Comparison of ENCODE assay signal across 11 mouse cellular contexts in the genomic region with DNA sequence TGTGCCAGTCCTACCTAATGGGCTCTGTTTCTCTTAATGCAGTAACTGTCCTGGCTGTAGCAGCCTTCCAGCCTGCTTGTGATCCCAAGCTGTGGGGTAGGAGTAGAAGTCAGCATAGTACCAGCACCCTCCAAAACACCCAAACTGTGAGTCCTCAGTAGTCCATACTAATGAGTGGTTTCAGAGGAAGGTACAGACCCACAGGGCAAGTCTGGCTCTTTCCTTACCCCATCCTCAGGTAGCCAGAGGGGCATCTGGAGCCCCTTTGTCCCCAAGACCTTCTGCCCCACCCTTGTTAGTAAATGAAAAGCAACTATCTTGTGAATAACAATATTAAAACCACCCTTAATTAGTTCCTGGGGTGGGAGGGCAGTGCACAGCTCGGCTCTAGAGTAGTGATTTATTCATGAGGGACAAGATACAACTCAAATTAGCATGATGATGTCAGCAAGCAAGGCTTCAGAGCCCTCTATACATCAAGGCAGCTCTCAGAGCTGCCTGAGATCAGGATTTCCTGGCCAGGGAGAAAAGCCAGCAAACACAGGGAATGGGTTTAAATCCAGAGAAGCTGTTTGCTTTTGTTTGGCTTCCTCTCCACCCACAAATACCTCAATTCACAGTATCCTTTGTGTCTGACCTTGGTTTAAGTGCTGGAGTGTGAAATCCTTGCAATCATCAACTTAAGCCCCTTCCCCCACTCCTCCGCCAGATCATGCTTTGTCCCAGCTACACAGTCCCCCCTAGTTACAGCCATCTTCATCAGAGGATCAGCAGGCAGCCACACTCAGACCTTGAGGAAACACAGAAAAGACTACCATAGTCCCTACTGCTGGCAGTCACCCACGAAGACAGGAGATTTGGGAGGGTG.
DNase-seq lines count a peak whose midpoint lies in the region; ATAC-seq and TF ChIP-seq lines count a peak whose summit lies in the region.
"Had no signal": no experiment of that assay in that cellular context is flagged by ENCODE, and none has a peak within 500 bp of the region (broad histone marks: within the 10 kb centered on the region; RNA-seq: fewer than 3 reads in every experiment).

No protein-coding gene starts in this region.

- 9% methylated on average over 3 of the region's 3 CpGs for WGBS in forebrain, postnatal 0 days
- 3% methylated on average over 3 of the region's 3 CpGs for WGBS in midbrain, embryonic 14.5 days

- ATAC-seq in forebrain, postnatal 0 days, result peak; percentile 53; the same call in 1 of the 2 replicates
- ATAC-seq in midbrain, embryonic 14.5 days (ENCODE audit: low FRiP score, low TSS enrichment), result peak; percentile 73; the same call in 1 of the 2 replicates
- ATAC-seq: intestine, embryonic 15.5 days had no signal

- H3K9me3 ChIP-seq in E14TG2a.4 (ENCODE audit: low read length), result peaks cover 12% of the 10 kb centered on the region
- H3K9me3 ChIP-seq in forebrain, postnatal 0 days (ENCODE audit: low read length), result no peaks in the 10 kb centered on the region
- H3K9me3 ChIP-seq in midbrain, embryonic 14.5 days (ENCODE audit: control insufficient read depth, low read length), result no peaks in the 10 kb centered on the region
- H3K9me3 ChIP-seq: intestine, embryonic 15.5 days had no signal

- DNase-seq in brain, embryonic 14.5 days (ENCODE audit: low read depth), result peak; percentile 82
- no peak for DNase-seq in forebrain, postnatal 0 days
- DNase-seq in midbrain, embryonic 14.5 days, result peak; percentile 68
- no peak for DNase-seq in gastrocnemius, adult 8-10 months (ENCODE audit: low spot score in 2 of 2)
- no peak for DNase-seq in right cerebral cortex, postnatal 25 days
- no peak for DNase-seq in layer of hippocampus, adult 18-20 months (ENCODE audit: low spot score in 2 of 2)
- DNase-seq in left cerebral cortex, postnatal 10 days (ENCODE audit: extremely low spot score in 1 of 2, low spot score in 2 of 2), result no peak
- DNase-seq: cerebellum, adult 11 months; lung, postnatal 36 days had no signal

- intact Hi-C loops in left cerebral cortex, postnatal 10 days (cut with DNase I), result no loop called here

- no peak for TF ChIP-seq CTCF in E14TG2a.4 (conservative IDR thresholded peaks at IDR 0.05; ENCODE audit: low read length)
- TF ChIP-seq CTCF in brain, embryonic 14.5 days (IDR thresholded peaks at IDR 0.05; ENCODE audit: borderline replicate concordance, extremely low read depth, insufficient read depth, insufficient read length), result no peak
- no peak for TF ChIP-seq CTCF in forebrain, postnatal 0 days (IDR thresholded peaks at IDR 0.05; ENCODE audit: low read depth)

- H3K27me3 ChIP-seq in E14TG2a.4 (ENCODE audit: insufficient read depth, low read length), result no peaks in the 10 kb centered on the region
- peaks cover 3% of the 10 kb centered on the region; the same call in 1 of the 2 replicates for H3K27me3 ChIP-seq in forebrain, postnatal 0 days (ENCODE audit: insufficient read depth, low read length)
- H3K27me3 ChIP-seq in midbrain, embryonic 14.5 days (ENCODE audit: control insufficient read depth, insufficient read depth, low read length), result no peaks in the 10 kb centered on the region
- H3K27me3 ChIP-seq: intestine, embryonic 15.5 days had no signal

- no peak overlapping the region for H3K27ac ChIP-seq in forebrain, postnatal 0 days (ENCODE audit: low read depth, low read length)
- H3K27ac ChIP-seq in midbrain, embryonic 14.5 days (replicated peaks; ENCODE audit: low read depth, low read length), result peak overlapping the region; percentile 80
- H3K27ac ChIP-seq: intestine, embryonic 15.5 days had no signal

- no peak overlapping the region for H3K4me2 ChIP-seq in forebrain, postnatal 0 days (ENCODE audit: low read depth)
- no peak overlapping the region for H3K4me2 ChIP-seq in midbrain, embryonic 14.5 days (ENCODE audit: low read length)
- H3K4me2 ChIP-seq: intestine, embryonic 15.5 days had no signal

- H3K4me1 ChIP-seq in E14TG2a.4 (replicated peaks; ENCODE audit: low read depth, low read length), result peaks cover 56% of the 10 kb centered on the region
- 0 out of 2 replicates have a peak, but pooled peaks cover 3% of the 10 kb centered on the region for H3K4me1 ChIP-seq in forebrain, postnatal 0 days (ENCODE audit: insufficient read depth)
- peaks cover 20% of the 10 kb centered on the region for H3K4me1 ChIP-seq in midbrain, embryonic 14.5 days (ENCODE audit: control insufficient read depth, insufficient read depth, low read length)
- H3K4me1 ChIP-seq: intestine, embryonic 15.5 days had no signal

- H3K4me3 ChIP-seq in E14TG2a.4 (replicated peaks; ENCODE audit: low read length), result 0 out of 2 replicates have a peak overlapping the region, but pooled peaks have one; percentile 29
- H3K4me3 ChIP-seq in forebrain, postnatal 0 days (ENCODE audit: low read depth, low read length), result no peak overlapping the region
- H3K4me3 ChIP-seq in midbrain, embryonic 14.5 days (replicated peaks; ENCODE audit: low read depth, low read length), result no peak overlapping the region
- H3K4me3 ChIP-seq: intestine, embryonic 15.5 days had no signal

- 0 out of 2 replicates have a peak overlapping the region, but pooled peaks have one; percentile 18 for H3K9ac ChIP-seq in forebrain, postnatal 0 days
- H3K9ac ChIP-seq in midbrain, embryonic 14.5 days (replicated peaks; ENCODE audit: low read length), result peak overlapping the region; percentile 32; the same call in 1 of the 2 replicates
- H3K9ac ChIP-seq: intestine, embryonic 15.5 days had no signal

- no peak for TF ChIP-seq POLR2A in brain, embryonic 14.5 days (IDR thresholded peaks at IDR 0.05; ENCODE audit: borderline replicate concordance, extremely low read depth, insufficient read depth, insufficient read length, poor library complexity, severe bottlenecking)

- no peaks in the 10 kb centered on the region for H3K36me3 ChIP-seq in E14TG2a.4 (ENCODE audit: insufficient read depth, low read length)
- no peaks in the 10 kb centered on the region for H3K36me3 ChIP-seq in forebrain, postnatal 0 days (ENCODE audit: insufficient read depth)
- H3K36me3 ChIP-seq in midbrain, embryonic 14.5 days (ENCODE audit: control insufficient read depth, insufficient read depth, low read length), result no peaks in the 10 kb centered on the region
- H3K36me3 ChIP-seq: intestine, embryonic 15.5 days had no signal

Comparison
In these comparisons a context has a peak if more than half of its experiments do, and no peak if none do; other contexts are left out.
1. DNase-seq: peak in brain, embryonic 14.5 days (single experiment) and midbrain, embryonic 14.5 days (single experiment); none in forebrain, postnatal 0 days (single experiment), gastrocnemius, adult 8-10 months (0 of 2), right cerebral cortex, postnatal 25 days (single experiment), layer of hippocampus, adult 18-20 months (0 of 2) and left cerebral cortex, postnatal 10 days (0 of 2).